Mouse (Mus musculus) thymus, adult 2 months (tissue): ENCODE results near the gene Fam83g.

Source experiments
- CTCF ChIP-seq: fragments of 200-500 bp; IDR thresholded peaks from 2 replicates; pipeline ENCODE4 v1.5.1; 2012; ENCODE audit warnings: mild to moderate bottlenecking, control low read depth, low read length, moderate library complexity, borderline replicate concordance; ENCODE audit not compliant: control insufficient read depth, poor library complexity, insufficient read depth; ENCODE audit errors: extremely low read depth
- POLR2A ChIP-seq: fragments of 200-500 bp; IDR thresholded peaks from 2 replicates; pipeline ENCODE4 v1.6.1; 2012; ENCODE audit warnings: mild to moderate bottlenecking, low read length, control low read depth, moderate library complexity; ENCODE audit not compliant: control insufficient read depth, poor library complexity, insufficient read depth; ENCODE audit errors: extremely low read depth

DNA sequence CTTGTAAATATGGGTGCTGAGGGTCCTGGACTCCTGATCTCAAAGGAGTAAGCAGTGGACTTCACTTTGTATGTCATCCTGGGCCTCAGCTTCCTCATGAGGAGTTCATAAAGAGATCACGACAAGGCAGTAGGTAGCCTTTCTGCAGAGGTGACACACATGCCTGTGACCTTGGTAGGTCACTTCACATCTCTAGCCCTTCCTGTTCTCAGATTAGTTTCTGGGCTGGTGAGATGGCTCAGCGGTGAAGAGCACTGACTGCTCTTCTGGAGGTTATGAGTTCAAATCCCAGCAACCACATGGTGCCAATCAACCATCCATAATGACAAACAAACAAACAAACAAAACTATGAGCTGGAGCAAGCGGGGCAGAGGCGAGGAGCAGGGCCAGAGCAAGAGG, 6.2 kb upstream of the Fam83g start:
- TF ChIP-seq CTCF (no peak), POLR2A (no peak)
